Mouse (Mus musculus): Measurements from ENCODE around the gene Pth1r. TPM values are rescaled to one million over a fixed set of nuclear protein-coding genes. Genes with fewer than 3 reads are reported as not detected.
A peak's percentile ranks its signal among the peaks of the same experiment; 100 is the strongest.

Pth1r gene
- polyA plus RNA-seq (2014; fragmentation: Nextera tagmentation; extraction: Ambion mirVana), result 88.6 and 97.8 TPM in 2 replicates

DNA sequence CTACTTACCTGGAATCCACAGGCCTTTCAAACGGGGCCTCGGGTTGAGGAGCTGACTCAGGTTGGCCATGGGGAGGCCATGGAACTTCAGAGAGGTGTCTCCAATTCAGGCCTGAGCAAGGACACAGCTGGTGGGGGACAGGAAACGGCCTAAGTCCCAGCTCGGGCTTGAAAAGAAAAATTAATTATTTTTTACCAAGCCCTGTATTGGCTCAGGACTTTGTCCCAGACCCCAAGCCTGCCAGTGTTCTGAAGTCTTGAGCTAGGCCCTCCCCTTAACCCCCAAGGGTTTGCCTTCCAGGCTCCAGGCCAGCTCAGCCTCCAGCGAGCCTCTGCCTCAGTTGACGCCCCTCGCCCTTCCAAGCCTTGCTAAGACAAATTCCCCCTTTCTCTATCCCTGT is at the start of gene Pth1r:
Pth1r (minus strand) TSS at position 185 of the 400 bp plus-strand sequence.
- no peak for ATAC-seq (ENCODE audit: insufficient read depth)
- Histone ChIP-seq H3K9ac (no peak within 1 kb of the TSS), H3K4me2 (no peak within 1 kb of the TSS), H3K27me3 (ENCODE audit: insufficient read depth, low read length) (peaks cover 30% of the 10 kb centered on the region; the same call in 1 of the 2 replicates), H3K36me3 (ENCODE audit: insufficient read depth) (no peaks in the 10 kb centered on the region), H3K27ac (ENCODE audit: low read depth) (no peak within 1 kb of the TSS; the same call in 1 of the 2 replicates), H3K4me3 (ENCODE audit: low read depth, low read length) (no peak within 1 kb of the TSS), H3K4me1 (ENCODE audit: insufficient read depth) (peaks cover 19% of the 10 kb centered on the region), H3K9me3 (ENCODE audit: low read depth, low read length) (no peaks in the 10 kb centered on the region)
- DNase-seq, result peak; percentile 64
- TF ChIP-seq CTCF (IDR thresholded peaks at IDR 0.05; ENCODE audit: low read depth), result no peak
- 40% methylated on average over 7 of the region's 7 CpGs for WGBS

DNA sequence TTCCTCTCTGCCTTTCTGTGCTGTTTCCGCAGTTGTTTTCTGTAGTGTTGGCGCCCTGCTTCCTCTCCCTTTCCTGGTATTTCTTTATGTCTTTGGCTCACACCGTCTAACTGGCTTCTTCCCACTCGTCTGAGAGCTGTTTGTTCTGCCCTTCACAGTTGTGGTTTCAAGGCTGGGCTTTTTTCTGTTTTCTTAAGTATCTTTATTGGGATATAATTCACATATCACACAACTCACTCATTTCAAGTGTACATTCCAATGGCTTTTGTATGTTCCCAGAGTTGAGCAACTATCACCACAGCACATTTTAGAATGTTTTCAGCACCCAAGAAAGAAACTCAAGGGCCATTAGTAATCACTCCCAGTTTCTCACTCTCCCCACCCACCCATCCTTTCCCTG is 43.5 kb upstream of the Pth1r start:
- Histone ChIP-seq H3K27me3 (ENCODE audit: insufficient read depth, low read length) (no peaks in the 10 kb centered on the region), H3K36me3 (ENCODE audit: insufficient read depth) (no peaks in the 10 kb centered on the region), H3K27ac (ENCODE audit: low read depth) (no peak overlapping the region), H3K4me2 (no peak overlapping the region), H3K9ac (no peak overlapping the region), H3K4me1 (ENCODE audit: insufficient read depth) (no peaks in the 10 kb centered on the region), H3K4me3 (ENCODE audit: low read depth, low read length) (no peak overlapping the region), H3K9me3 (ENCODE audit: low read depth, low read length) (no peaks in the 10 kb centered on the region)
- 49% methylated on average over 4 of the region's 4 CpGs for WGBS
- ATAC-seq (ENCODE audit: insufficient read depth), result no peak
- no peak for TF ChIP-seq CTCF (IDR thresholded peaks at IDR 0.05; ENCODE audit: low read depth)
- no peak for DNase-seq

GRCm38 (mm10) chr9:110788169-110788568 is 41.2 kb upstream of the Pth1r start:
- ATAC-seq (ENCODE audit: insufficient read depth) (no peak), DNase-seq (no peak)
- no peak for TF ChIP-seq CTCF (IDR thresholded peaks at IDR 0.05; ENCODE audit: low read depth)
- no peak overlapping the region for H3K27ac ChIP-seq (ENCODE audit: low read depth)
- no peaks in the 10 kb centered on the region for H3K36me3 ChIP-seq (ENCODE audit: insufficient read depth)
- no peak overlapping the region for H3K4me2 ChIP-seq
- no peak overlapping the region for H3K9ac ChIP-seq
- no peaks in the 10 kb centered on the region for H3K4me1 ChIP-seq (ENCODE audit: insufficient read depth)
- no peaks in the 10 kb centered on the region for H3K27me3 ChIP-seq (ENCODE audit: insufficient read depth, low read length)
- H3K9me3 ChIP-seq (ENCODE audit: low read depth, low read length), result no peaks in the 10 kb centered on the region
- WGBS, result 92% methylated on average over 3 of the region's 3 CpGs
- H3K4me3 ChIP-seq (ENCODE audit: low read depth, low read length), result no peak overlapping the region

GRCm38 (mm10) chr9:110783611-110784010 is 36.7 kb upstream of the Pth1r start:
- Histone ChIP-seq H3K27me3 (ENCODE audit: insufficient read depth, low read length) (no peaks in the 10 kb centered on the region), H3K4me3 (ENCODE audit: low read depth, low read length) (no peak overlapping the region), H3K9ac (no peak overlapping the region), H3K4me1 (ENCODE audit: insufficient read depth) (0 out of 2 replicates have a peak, but pooled peaks cover 3% of the 10 kb centered on the region), H3K9me3 (ENCODE audit: low read depth, low read length) (no peaks in the 10 kb centered on the region), H3K36me3 (ENCODE audit: insufficient read depth) (no peaks in the 10 kb centered on the region), H3K27ac (ENCODE audit: low read depth) (no peak overlapping the region), H3K4me2 (no peak overlapping the region)
- DNase-seq, result peak; percentile 35
- no peak for ATAC-seq (ENCODE audit: insufficient read depth)
- TF ChIP-seq CTCF (IDR thresholded peaks at IDR 0.05; ENCODE audit: low read depth), result no peak
- 33% methylated on average over 1 of the region's 1 CpGs for WGBS

GRCm38 (mm10) chr9:110781731-110782130 is 34.8 kb upstream of the Pth1r start:
- peak overlapping the region; percentile 54 for H3K9ac ChIP-seq
- ATAC-seq (ENCODE audit: insufficient read depth) (peak; percentile 80), DNase-seq (peak; percentile 95)
- peak overlapping the region; percentile 63; the same call in 1 of the 2 replicates for H3K27ac ChIP-seq (ENCODE audit: low read depth)
- no peaks in the 10 kb centered on the region for H3K9me3 ChIP-seq (ENCODE audit: low read depth, low read length)
- no peaks in the 10 kb centered on the region for H3K27me3 ChIP-seq (ENCODE audit: insufficient read depth, low read length)
- WGBS, result 0% methylated on average over 23 of the region's 23 CpGs
- no peaks in the 10 kb centered on the region for H3K36me3 ChIP-seq (ENCODE audit: insufficient read depth)
- H3K4me3 ChIP-seq (ENCODE audit: low read depth, low read length), result peak overlapping the region; percentile 41
- TF ChIP-seq CTCF (IDR thresholded peaks at IDR 0.05; ENCODE audit: low read depth), result no peak
- peak overlapping the region; percentile 77 for H3K4me2 ChIP-seq
- 0 out of 2 replicates have a peak, but pooled peaks cover 3% of the 10 kb centered on the region for H3K4me1 ChIP-seq (ENCODE audit: insufficient read depth)

GRCm38 (mm10) chr9:110781256-110781721 is 34.3 kb upstream of the Pth1r start:
- Histone ChIP-seq H3K27ac (ENCODE audit: low read depth) (peak overlapping the region; percentile 63; the same call in 1 of the 2 replicates), H3K36me3 (ENCODE audit: insufficient read depth) (no peaks in the 10 kb centered on the region), H3K4me2 (peak overlapping the region; percentile 77), H3K9ac (peak overlapping the region; percentile 54), H3K9me3 (ENCODE audit: low read depth, low read length) (no peaks in the 10 kb centered on the region), H3K27me3 (ENCODE audit: insufficient read depth, low read length) (no peaks in the 10 kb centered on the region), H3K4me3 (ENCODE audit: low read depth, low read length) (peak overlapping the region; percentile 41), H3K4me1 (ENCODE audit: insufficient read depth) (0 out of 2 replicates have a peak, but pooled peaks cover 3% of the 10 kb centered on the region)
- DNase-seq (peak; percentile 97), ATAC-seq (ENCODE audit: insufficient read depth) (peak; percentile 94)
- under 1% methylated on average over 42 of the region's 43 CpGs for WGBS
- peak; percentile 82 for TF ChIP-seq CTCF (IDR thresholded peaks at IDR 0.05; ENCODE audit: low read depth)

DNA sequence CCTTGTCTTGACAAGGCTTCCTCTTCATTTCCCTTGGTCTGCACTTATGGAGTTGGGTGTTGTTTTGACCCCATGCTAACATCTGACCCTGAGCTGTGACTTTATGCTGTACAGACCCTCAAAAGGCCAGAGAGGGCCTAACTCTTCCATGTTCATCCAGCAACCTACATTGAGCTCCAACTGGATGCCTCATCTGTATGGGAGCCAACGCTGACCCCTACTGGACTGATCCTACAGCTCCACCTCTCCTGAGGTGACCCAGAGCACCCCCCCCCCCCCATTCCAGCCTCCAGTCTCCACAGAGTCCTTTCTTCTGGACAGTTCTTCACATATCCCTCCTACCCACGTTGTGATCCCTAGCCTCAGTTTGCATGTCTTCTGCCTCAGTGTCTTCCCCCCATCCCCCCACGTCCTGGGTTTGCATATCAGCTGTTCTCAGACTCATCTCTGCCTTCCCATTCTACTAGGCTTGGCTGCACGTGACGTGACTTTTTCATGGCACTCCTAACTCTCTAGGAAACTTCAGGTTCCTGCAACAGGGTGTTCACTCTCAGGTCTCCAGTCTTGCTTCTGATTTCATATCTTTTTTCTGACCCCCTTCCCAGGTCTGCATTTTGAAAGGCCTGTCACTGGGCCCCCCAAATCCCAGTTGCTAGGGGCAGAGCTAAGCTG is 32.4 kb upstream of the Pth1r start:
- H3K4me1 ChIP-seq (ENCODE audit: insufficient read depth), result peaks cover 10% of the 10 kb centered on the region; the same call in 1 of the 2 replicates
- no peaks in the 10 kb centered on the region for H3K27me3 ChIP-seq (ENCODE audit: insufficient read depth, low read length)
- TF ChIP-seq CTCF (IDR thresholded peaks at IDR 0.05; ENCODE audit: low read depth), result peak; percentile 61
- H3K36me3 ChIP-seq (ENCODE audit: insufficient read depth), result no peaks in the 10 kb centered on the region
- ATAC-seq (ENCODE audit: insufficient read depth) (no peak), DNase-seq (peak; percentile 71)
- no peak overlapping the region for H3K4me2 ChIP-seq
- H3K9me3 ChIP-seq (ENCODE audit: low read depth, low read length), result no peaks in the 10 kb centered on the region
- H3K4me3 ChIP-seq (ENCODE audit: low read depth, low read length), result no peak overlapping the region
- no peak overlapping the region for H3K9ac ChIP-seq
- H3K27ac ChIP-seq (ENCODE audit: low read depth), result no peak overlapping the region
- 50% methylated on average over 5 of the region's 5 CpGs for whole genome bisulfite sequencing
